Mouse (Mus musculus) forebrain, embryonic 10.5 days (tissue): Measurements from ENCODE around the gene Rab30. TPM values are rescaled to one million over a fixed set of nuclear protein-coding genes. Genes with fewer than 3 reads are reported as not detected.
"Not testable (repeated sequence)": the region's sequence is repeated elsewhere in the genome, so short reads cannot be mapped to it uniquely, and the experiment has no call there.

Source experiments
- DNase-seq: peaks from one replicate; pipeline ENCODE4 v3.0.0-alpha.2; 2017; ENCODE audit warnings: low spot score; ENCODE audit errors: extremely low spot score
- H3K27ac ChIP-seq: fragments of 300-500 bp; sonication (generic); 2 replicates; pipeline ENCODE4 v1.5.1; 2016; ENCODE audit warnings: mild to moderate bottlenecking
- H3K27me3 ChIP-seq: fragments of 300-500 bp; sonication (generic); 2 replicates; pipeline ENCODE4 v1.6.1; 2016; ENCODE audit warnings: mild to moderate bottlenecking; ENCODE audit not compliant: poor library complexity, severe bottlenecking
- H3K36me3 ChIP-seq: fragments of 300-500 bp; sonication (generic); replicated peaks from 2 replicates; pipeline ENCODE4 v1.6.1; 2016; ENCODE audit warnings: mild to moderate bottlenecking, moderate library complexity
- H3K4me1 ChIP-seq: fragments of 300-500 bp; sonication (generic); 2 replicates; pipeline ENCODE4 v1.6.1; 2016
- H3K4me3 ChIP-seq: fragments of 300-500 bp; sonication (generic); 2 replicates; pipeline ENCODE4 v1.5.1; 2016; ENCODE audit warnings: mild to moderate bottlenecking, moderate library complexity
- H3K9me3 ChIP-seq: fragments of 300-500 bp; sonication (generic); 2 replicates; pipeline ENCODE4 v1.6.1; 2016; ENCODE audit warnings: mild to moderate bottlenecking, moderate library complexity
- WGBS: fragments of 180-500 bp; shearing (Covaris S2); methylation state at CpG from one replicate; pipeline ENCODE4 v1.1.7; 2016; 5-methylcytosine and 5-hydroxymethylcytosine counted together
- polyA plus RNA-seq: library from polyadenylated mRNA; unstranded; fragments of >200 nt; fragmentation: Nextera tagmentation; extraction: Ambion mirVana; gene quantifications from 2 replicates; pipeline ENCODE4 v1.2.1, GENCODE M21; 2016

Rab30 gene
- 12.2 and 15.6 TPM in 2 replicates for polyA plus RNA-seq

- H3K36me3 ChIP-seq: peaks cover 35% of the 10 kb centered on the region
- peak within 1 kb of the TSS; percentile 99 for H3K27ac ChIP-seq
- H3K4me3 ChIP-seq: peak within 1 kb of the TSS; percentile 89
- no peaks in the 10 kb centered on the region for H3K9me3 ChIP-seq
- peaks cover 50% of the 10 kb centered on the region for H3K4me1 ChIP-seq
- peaks cover 16% of the 10 kb centered on the region; the same call in 1 of the 2 replicates for H3K27me3 ChIP-seq
- under 1% methylated on average over 38 of the region's 38 CpGs for WGBS
- peak; percentile 96 for DNase-seq
These were observed at the start of gene Rab30 for GRCm38 (mm10) chr7:92741152-92741860. Rab30 (plus strand) TSS chr7:92741603.

- no peaks in the 10 kb centered on the region; the same call in 1 of the 2 replicates for H3K4me1 ChIP-seq
- H3K36me3 ChIP-seq: no peaks in the 10 kb centered on the region
- H3K27ac ChIP-seq: no peak overlapping the region
- no peaks in the 10 kb centered on the region for H3K9me3 ChIP-seq
- no peak for DNase-seq
- WGBS: 80% methylated on average over 3 of the region's 3 CpGs
- H3K4me3 ChIP-seq: no peak overlapping the region
- no peaks in the 10 kb centered on the region for H3K27me3 ChIP-seq
These were observed 45.0 kb upstream of the Rab30 start for GRCm38 (mm10) chr7:92696395-92696794.

GRCm38 (mm10) chr7:92698770-92699169, 42.6 kb upstream of the Rab30 start:
- H3K9me3 ChIP-seq: no peaks in the 10 kb centered on the region
- no peaks in the 10 kb centered on the region for H3K36me3 ChIP-seq
- 87% methylated on average over 5 of the region's 5 CpGs for WGBS

GRCm38 (mm10) chr7:92703661-92704060, 37.7 kb upstream of the Rab30 start:
- no peaks in the 10 kb centered on the region for H3K9me3 ChIP-seq
- no peaks in the 10 kb centered on the region for H3K4me1 ChIP-seq
- H3K27me3 ChIP-seq: no peaks in the 10 kb centered on the region
- DNase-seq: no peak
- no peak overlapping the region for H3K27ac ChIP-seq
- 95% methylated on average over 1 of the region's 1 CpGs for WGBS
- H3K4me3 ChIP-seq: no peak overlapping the region
- no peaks in the 10 kb centered on the region for H3K36me3 ChIP-seq

More at GRCm38 (mm10) chr7:92698770-92699169, 42.6 kb upstream of the Rab30 start:
- Histone ChIP-seq H3K4me3 (no peak overlapping the region), H3K27me3 (no peaks in the 10 kb centered on the region), H3K4me1 (no peaks in the 10 kb centered on the region; the same call in 1 of the 2 replicates), H3K27ac (no peak overlapping the region)
- no peak for DNase-seq

GRCm38 (mm10) chr7:92705534-92705933, 35.9 kb upstream of the Rab30 start:
- Histone ChIP-seq H3K27me3 (no peaks in the 10 kb centered on the region), H3K4me3 (no peak overlapping the region), H3K36me3 (no peaks in the 10 kb centered on the region), H3K4me1 (no peaks in the 10 kb centered on the region), H3K27ac (no peak overlapping the region), H3K9me3 (no peaks in the 10 kb centered on the region)
- 71% methylated on average over 2 of the region's 2 CpGs for WGBS
- no peak for DNase-seq

GRCm38 (mm10) chr7:92706711-92707110, 34.7 kb upstream of the Rab30 start:
- Histone ChIP-seq H3K36me3 (no peaks in the 10 kb centered on the region), H3K4me3 (no peak overlapping the region), H3K27me3 (no peaks in the 10 kb centered on the region), H3K27ac (no peak overlapping the region), H3K4me1 (no peaks in the 10 kb centered on the region), H3K9me3 (no peaks in the 10 kb centered on the region)
- WGBS: 84% methylated on average over 12 of the region's 12 CpGs
- no peak for DNase-seq

- Histone ChIP-seq H3K9me3 (no peaks in the 10 kb centered on the region), H3K4me1 (no peaks in the 10 kb centered on the region), H3K27me3 (no peaks in the 10 kb centered on the region), H3K27ac (no peak overlapping the region), H3K36me3 (no peaks in the 10 kb centered on the region), H3K4me3 (no peak overlapping the region)
- no peak for DNase-seq
- WGBS: 68% methylated on average over 2 of the region's 2 CpGs
These were observed 31.8 kb upstream of the Rab30 start for GRCm38 (mm10) chr7:92709573-92709972.

- 89% methylated on average over 3 of the region's 3 CpGs for WGBS
- Histone ChIP-seq H3K27me3 (no peaks in the 10 kb centered on the region), H3K36me3 (no peaks in the 10 kb centered on the region), H3K4me3 (no peak overlapping the region), H3K4me1 (no peaks in the 10 kb centered on the region), H3K27ac (no peak overlapping the region), H3K9me3 (no peaks in the 10 kb centered on the region)
- DNase-seq: no peak
These were observed 29.8 kb upstream of the Rab30 start for GRCm38 (mm10) chr7:92711593-92711992.

- WGBS: 89% methylated on average over 1 of the region's 1 CpGs
- Histone ChIP-seq H3K9me3 (no peaks in the 10 kb centered on the region), H3K27ac (no peak overlapping the region), H3K36me3 (no peaks in the 10 kb centered on the region), H3K4me1 (no peaks in the 10 kb centered on the region), H3K27me3 (no peaks in the 10 kb centered on the region), H3K4me3 (no peak overlapping the region)
- DNase-seq: no peak
These were observed 26.3 kb upstream of the Rab30 start for GRCm38 (mm10) chr7:92715055-92715454.

- 81% methylated on average over 3 of the region's 3 CpGs for WGBS
- H3K27me3 ChIP-seq: no peaks in the 10 kb centered on the region
- no peak overlapping the region for H3K27ac ChIP-seq
- 0 out of 2 replicates have a peak, but pooled peaks cover 3% of the 10 kb centered on the region for H3K4me1 ChIP-seq
- H3K36me3 ChIP-seq: no peaks in the 10 kb centered on the region
- no peak for DNase-seq
- no peaks in the 10 kb centered on the region for H3K9me3 ChIP-seq
- no peak overlapping the region for H3K4me3 ChIP-seq
These were observed 21.1 kb upstream of the Rab30 start for GRCm38 (mm10) chr7:92720156-92720905.

- Histone ChIP-seq H3K27me3 (no peaks in the 10 kb centered on the region), H3K4me1 (0 out of 2 replicates have a peak, but pooled peaks cover 3% of the 10 kb centered on the region), H3K4me3 (no peak overlapping the region), H3K27ac (no peak overlapping the region), H3K36me3 (no peaks in the 10 kb centered on the region), H3K9me3 (no peaks in the 10 kb centered on the region)
- no peak for DNase-seq
- WGBS: 41% methylated on average over 3 of the region's 3 CpGs
These were observed 17.7 kb upstream of the Rab30 start for GRCm38 (mm10) chr7:92723750-92724149.

- no peaks in the 10 kb centered on the region for H3K27me3 ChIP-seq
- WGBS: 85% methylated on average over 4 of the region's 4 CpGs
- no peak for DNase-seq
- H3K9me3 ChIP-seq: no peaks in the 10 kb centered on the region
- no peak overlapping the region for H3K4me3 ChIP-seq
- H3K27ac ChIP-seq: no peak overlapping the region
- 0 out of 2 replicates have a peak, but pooled peaks cover 3% of the 10 kb centered on the region for H3K4me1 ChIP-seq
- H3K36me3 ChIP-seq: no peaks in the 10 kb centered on the region
These were observed 17.1 kb upstream of the Rab30 start for GRCm38 (mm10) chr7:92724261-92724660.

- not testable (repeated sequence) for H3K4me1 ChIP-seq, H3K9me3 ChIP-seq, H3K4me3 ChIP-seq, H3K27ac ChIP-seq, DNase-seq, H3K27me3 ChIP-seq
- peaks cover 17% of the 10 kb centered on the region for H3K36me3 ChIP-seq
- 89% methylated on average over 3 of the region's 3 CpGs for WGBS
These were observed 11.8 kb upstream of the Rab30 start for GRCm38 (mm10) chr7:92729583-92729982.
